Mouse (Mus musculus) hindbrain, postnatal 0 days (tissue): ENCODE measurements around the gene Pptc7. TPM values are rescaled to one million over a fixed set of nuclear protein-coding genes. Genes with fewer than 3 reads are reported as not detected.

Experiments
- ATAC-seq: fragments of 200-750 bp; cut with Nextera tagmentation; 2 replicates; pipeline ENCODE4 v1.8.0; 2017; ENCODE audit warnings: mild to moderate bottlenecking, moderate TSS enrichment, moderate library complexity
- DNase-seq: peaks from one replicate; pipeline ENCODE4 v3.0.0-alpha.2; 2015; ENCODE audit warnings: low spot score
- H3K27ac ChIP-seq: fragments of 300-500 bp; sonication (generic); 2 replicates; pipeline ENCODE4 v1.5.1; 2014; ENCODE audit warnings: mild to moderate bottlenecking
- H3K27me3 ChIP-seq: fragments of 300-500 bp; sonication (generic); 2 replicates; pipeline ENCODE4 v1.6.1; 2014; ENCODE audit warnings: low read length, mixed read lengths; ENCODE audit not compliant: insufficient read depth
- H3K36me3 ChIP-seq: fragments of 300-500 bp; sonication (generic); 2 replicates; pipeline ENCODE4 v1.6.1; 2014; ENCODE audit warnings: low read length, mixed read lengths; ENCODE audit not compliant: insufficient read depth
- H3K4me1 ChIP-seq: fragments of 300-500 bp; sonication (generic); 2 replicates; pipeline ENCODE4 v1.6.1; 2014; ENCODE audit warnings: antibody characterized with exemption, low read length, mixed read lengths; ENCODE audit not compliant: insufficient read depth
- H3K4me2 ChIP-seq: fragments of 300-500 bp; sonication (generic); 2 replicates; pipeline ENCODE4 v1.6.1; 2014; ENCODE audit warnings: low read depth, mild to moderate bottlenecking, low read length, moderate library complexity, mixed read lengths
- H3K4me3 ChIP-seq: fragments of 300-500 bp; sonication (generic); 2 replicates; pipeline ENCODE4 v1.5.1; 2014; ENCODE audit warnings: low read length
- H3K9ac ChIP-seq: fragments of 300-500 bp; sonication (generic); replicated peaks from 2 replicates; pipeline ENCODE4 v1.6.1; 2014; ENCODE audit warnings: mild to moderate bottlenecking, low read length, moderate library complexity, mixed read lengths
- H3K9me3 ChIP-seq: fragments of 300-500 bp; sonication (generic); 2 replicates; pipeline ENCODE4 v1.6.1; 2016; ENCODE audit warnings: low read length, mixed read lengths
- CTCF ChIP-seq: IDR thresholded peaks from 2 replicates; pipeline ENCODE4 v1.5.1; 2016; ENCODE audit warnings: antibody characterized with exemption, control low read depth, low read depth
- WGBS: fragments of 180-500 bp; shearing (Covaris S2); extraction: QIAGEN DNeasy Blood & Tissue Kit; methylation state at CpG from one replicate; pipeline ENCODE4 v1.1.7; 2014; 5-methylcytosine and 5-hydroxymethylcytosine counted together
- polyA plus RNA-seq: library from polyadenylated mRNA; unstranded; fragments of >200 nt; fragmentation: Nextera tagmentation; extraction: Ambion mirVana; gene quantifications from 2 replicates; pipeline ENCODE4 v1.2.1, GENCODE M21; 2015
- total RNA-seq: library from RNA; depleted of rRNA; stranded (reverse); fragments of >200 nt; gene quantifications from 2 replicates; pipeline ENCODE4 v1.2.3, GENCODE M21; 2014

Gene Pptc7
- total and polyA plus RNA-seq, 2 experiments from 2014 or later = 7.2 to 18.7 TPM

- H3K9me3 ChIP-seq = no peaks in the 10 kb centered on the region
- H3K4me2 ChIP-seq = no peak overlapping the region
- H3K27me3 ChIP-seq = no peaks in the 10 kb centered on the region
- no peak overlapping the region for H3K4me3 ChIP-seq
- no peak overlapping the region for H3K9ac ChIP-seq
- 91% methylated on average over 6 of the region's 6 CpGs for WGBS
- no peak for DNase-seq
- H3K36me3 ChIP-seq = peaks cover 5% of the 10 kb centered on the region; the same call in 1 of the 2 replicates
- no peaks in the 10 kb centered on the region for H3K4me1 ChIP-seq
- no peak for TF ChIP-seq CTCF
- no peak overlapping the region for H3K27ac ChIP-seq
- ATAC-seq = no peak
Observed at GRCm38 (mm10) chr5:122242521-122243123, 41.5 kb upstream of the Pptc7 start.

DNA sequence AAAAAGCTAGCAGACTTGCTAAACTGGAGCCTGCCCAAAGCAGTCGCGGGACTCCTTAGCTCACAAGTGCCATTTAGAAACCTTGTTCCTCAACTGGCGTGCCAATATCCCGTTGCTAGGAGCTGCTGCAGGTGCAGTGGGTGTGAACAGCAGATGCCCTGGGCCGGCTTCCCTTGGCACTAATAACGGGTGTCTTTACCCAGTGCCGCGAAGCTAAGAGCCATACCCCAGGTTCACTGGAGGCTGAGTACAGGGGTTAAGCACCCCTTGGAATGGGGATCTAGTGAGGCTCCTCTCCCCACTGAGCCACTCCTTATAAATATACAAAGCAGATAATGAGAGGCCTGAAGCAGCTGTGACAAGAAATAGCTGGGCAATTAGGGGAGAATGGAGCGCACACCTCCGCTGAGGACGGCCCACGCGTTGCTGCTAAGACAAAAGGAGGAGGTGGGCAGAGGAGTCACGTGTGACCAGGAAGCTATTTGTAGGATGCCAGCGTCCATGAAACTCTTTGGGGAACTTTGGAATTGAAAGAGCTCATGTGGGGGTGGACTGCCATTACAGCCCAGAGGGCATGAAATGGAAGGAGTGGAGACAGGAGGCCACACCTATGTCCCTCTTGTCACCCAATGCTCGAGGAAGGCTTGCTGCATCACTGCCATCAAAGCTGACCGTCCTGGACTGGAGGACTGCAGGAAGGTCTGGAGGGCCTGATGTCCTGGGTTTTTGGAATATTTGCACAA lies 40.2 kb upstream of the Pptc7 start:
- Histone ChIP-seq H3K4me1 (no peaks in the 10 kb centered on the region), H3K9me3 (no peaks in the 10 kb centered on the region), H3K9ac (no peak overlapping the region), H3K27ac (no peak overlapping the region), H3K4me2 (no peak overlapping the region), H3K4me3 (no peak overlapping the region), H3K36me3 (peaks cover 13% of the 10 kb centered on the region), H3K27me3 (no peaks in the 10 kb centered on the region)
- DNase-seq (no peak), ATAC-seq (no peak)
- 60% methylated on average over 17 of the region's 17 CpGs for WGBS
- no peak for TF ChIP-seq CTCF

DNA sequence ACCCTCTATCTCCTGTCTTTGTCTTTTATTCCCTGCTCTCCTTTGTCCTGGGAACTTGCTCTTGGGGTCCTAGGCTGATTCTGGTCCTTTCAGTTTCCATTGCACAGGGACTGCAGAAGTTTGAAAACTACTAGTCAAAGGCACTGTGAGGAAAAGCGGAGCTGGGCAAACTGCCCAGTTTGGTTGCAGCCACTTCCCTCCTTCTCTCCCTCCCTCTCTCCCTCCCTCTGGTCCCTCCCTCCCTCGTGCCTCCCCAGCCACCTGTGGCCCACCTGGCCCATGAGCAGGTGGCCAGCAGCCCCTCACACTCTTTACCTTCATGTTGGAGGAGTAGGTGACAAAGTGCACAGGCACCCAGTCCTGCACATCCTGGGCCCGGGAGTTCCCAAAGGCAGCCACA lies 39.0 kb upstream of the Pptc7 start:
- H3K9ac ChIP-seq = no peak overlapping the region
- no peak overlapping the region for H3K27ac ChIP-seq
- H3K27me3 ChIP-seq = no peaks in the 10 kb centered on the region
- no peaks in the 10 kb centered on the region for H3K4me1 ChIP-seq
- no peaks in the 10 kb centered on the region for H3K9me3 ChIP-seq
- peaks cover 13% of the 10 kb centered on the region for H3K36me3 ChIP-seq
- ATAC-seq = no peak
- DNase-seq = no peak
- H3K4me2 ChIP-seq = no peak overlapping the region
- H3K4me3 ChIP-seq = no peak overlapping the region
- WGBS = 64% methylated on average over 3 of the region's 3 CpGs
- no peak for TF ChIP-seq CTCF

GRCm38 (mm10) chr5:122246547-122247167 lies 37.5 kb upstream of the Pptc7 start:
- no peak overlapping the region for H3K27ac ChIP-seq
- no peak overlapping the region for H3K4me3 ChIP-seq
- DNase-seq = no peak
- H3K36me3 ChIP-seq = peaks cover 14% of the 10 kb centered on the region
- 82% methylated on average over 10 of the region's 10 CpGs for WGBS
- H3K27me3 ChIP-seq = no peaks in the 10 kb centered on the region
- no peaks in the 10 kb centered on the region for H3K9me3 ChIP-seq
- ATAC-seq = no peak
- H3K4me1 ChIP-seq = no peaks in the 10 kb centered on the region
- H3K9ac ChIP-seq = no peak overlapping the region
- no peak for TF ChIP-seq CTCF
- no peak overlapping the region for H3K4me2 ChIP-seq

DNA sequence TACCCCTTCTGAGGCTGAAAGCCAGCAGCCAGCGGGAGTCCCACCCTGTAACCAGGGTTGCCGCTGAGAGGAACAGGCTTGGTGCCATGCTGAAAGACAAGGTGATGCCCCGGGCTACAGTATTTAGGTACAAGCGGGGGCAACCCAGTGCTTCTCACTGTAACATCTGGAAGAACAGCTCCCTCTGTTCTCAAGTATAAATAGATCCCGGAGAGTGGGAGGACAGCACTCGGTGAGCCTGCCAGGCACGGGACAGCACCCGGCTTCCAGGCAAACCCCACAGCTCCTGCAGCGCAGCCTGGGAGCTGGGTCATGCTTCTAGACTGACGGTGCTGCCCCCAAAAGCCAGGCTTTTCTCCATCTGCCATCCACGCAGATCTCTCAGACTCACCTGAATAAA lies 36.6 kb upstream of the Pptc7 start:
- 91% methylated on average over 11 of the region's 11 CpGs for WGBS
- H3K36me3 ChIP-seq = peaks cover 14% of the 10 kb centered on the region
- no peak overlapping the region for H3K9ac ChIP-seq
- no peak overlapping the region for H3K4me2 ChIP-seq
- no peak for TF ChIP-seq CTCF
- no peak overlapping the region for H3K27ac ChIP-seq
- DNase-seq = no peak
- H3K4me1 ChIP-seq = no peaks in the 10 kb centered on the region
- no peak overlapping the region for H3K4me3 ChIP-seq
- no peak for ATAC-seq
- no peaks in the 10 kb centered on the region for H3K9me3 ChIP-seq
- no peaks in the 10 kb centered on the region for H3K27me3 ChIP-seq

DNA sequence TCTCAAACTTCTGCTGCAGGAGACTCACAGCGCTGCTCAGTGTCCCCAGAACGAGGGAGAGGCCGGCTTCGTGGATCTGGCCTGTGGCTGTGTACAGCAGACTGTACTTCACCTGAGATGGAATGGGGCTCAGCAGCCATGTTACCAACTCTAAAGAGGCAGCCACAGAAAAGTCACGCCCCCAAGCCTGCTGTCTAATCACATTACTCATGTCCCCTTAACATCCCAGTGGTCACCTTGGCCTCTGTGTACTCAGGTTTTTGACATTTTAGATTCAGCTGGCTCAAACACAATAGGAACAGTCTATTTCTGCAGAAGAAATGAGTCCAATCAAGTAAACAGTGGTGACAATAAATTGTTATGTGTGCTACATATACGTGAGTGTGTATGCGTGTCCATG lies 36.2 kb upstream of the Pptc7 start:
- Histone ChIP-seq H3K4me3 (no peak overlapping the region), H3K27ac (no peak overlapping the region), H3K4me2 (no peak overlapping the region), H3K9ac (no peak overlapping the region), H3K9me3 (no peaks in the 10 kb centered on the region), H3K27me3 (no peaks in the 10 kb centered on the region), H3K36me3 (peaks cover 14% of the 10 kb centered on the region), H3K4me1 (no peaks in the 10 kb centered on the region)
- TF ChIP-seq CTCF = no peak
- WGBS = 93% methylated on average over 7 of the region's 7 CpGs
- DNase-seq (no peak), ATAC-seq (no peak)

DNA sequence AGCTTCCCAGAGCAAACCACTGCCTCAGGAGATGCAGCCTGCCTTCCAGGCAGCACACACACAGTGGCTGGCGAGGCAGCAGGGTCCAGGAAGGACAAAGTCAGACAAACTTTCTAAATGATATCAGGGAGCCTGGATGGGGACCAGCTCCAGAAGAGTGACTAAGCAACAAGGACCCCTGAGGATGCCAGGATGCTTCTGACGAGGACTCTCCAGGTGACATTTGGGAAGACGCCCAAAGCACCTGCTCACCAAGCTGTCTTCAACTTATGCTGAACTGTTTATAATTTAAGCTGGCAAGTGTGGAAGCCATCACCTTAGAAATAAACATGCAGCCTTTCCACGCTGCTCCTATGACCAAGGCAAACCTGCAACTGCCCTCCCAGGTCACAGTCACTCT lies 34.9 kb upstream of the Pptc7 start:
- no peak for DNase-seq
- TF ChIP-seq CTCF = no peak
- ATAC-seq = no peak
- Histone ChIP-seq H3K4me2 (no peak overlapping the region), H3K9ac (no peak overlapping the region), H3K4me1 (no peaks in the 10 kb centered on the region), H3K36me3 (peaks cover 16% of the 10 kb centered on the region), H3K27me3 (no peaks in the 10 kb centered on the region), H3K4me3 (no peak overlapping the region), H3K9me3 (no peaks in the 10 kb centered on the region), H3K27ac (no peak overlapping the region)
- WGBS = 85% methylated on average over 4 of the region's 4 CpGs
